Mouse (Mus musculus) liver, embryonic 11.5 days (tissue): ENCODE data around the gene Herc6. TPM values are rescaled to one million over a fixed set of nuclear protein-coding genes. Genes with fewer than 3 reads are reported as not detected.

Experiments used
- ATAC-seq: fragments of 200-750 bp; cut with Nextera tagmentation; replicated peaks from 2 replicates; pipeline ENCODE4 v1.8.0; 2017; ENCODE audit warnings: moderate number of reproducible peaks, mild to moderate bottlenecking, moderate TSS enrichment, moderate library complexity; ENCODE audit not compliant: low FRiP score
- DNase-seq: peaks from one replicate; pipeline ENCODE4 v3.0.0-alpha.2; 2017; ENCODE audit warnings: low spot score
- H3K27ac ChIP-seq: fragments of 300-500 bp; sonication (generic); 2 replicates; pipeline ENCODE4 v1.5.1; 2014; ENCODE audit warnings: mild to moderate bottlenecking, low read depth, low read length, control low read depth
- H3K27me3 ChIP-seq: fragments of 300-500 bp; sonication (generic); replicated peaks from 2 replicates; pipeline ENCODE4 v1.6.1; 2014; ENCODE audit warnings: low read length, mixed read lengths; ENCODE audit not compliant: control insufficient read depth, insufficient read depth
- H3K36me3 ChIP-seq: fragments of 300-500 bp; sonication (generic); 2 replicates; pipeline ENCODE4 v1.6.1; 2014; ENCODE audit warnings: mild to moderate bottlenecking, low read length, moderate library complexity, mixed read lengths; ENCODE audit not compliant: control insufficient read depth, insufficient read depth
- H3K4me1 ChIP-seq: fragments of 300-500 bp; sonication (generic); replicated peaks from 2 replicates; pipeline ENCODE4 v1.6.1; 2014; ENCODE audit warnings: low read length, mixed read lengths; ENCODE audit not compliant: control insufficient read depth, insufficient read depth
- H3K4me2 ChIP-seq: fragments of 300-500 bp; sonication (generic); 2 replicates; pipeline ENCODE4 v1.6.1; 2014; ENCODE audit warnings: mild to moderate bottlenecking, control low read depth, moderate library complexity
- H3K4me3 ChIP-seq: fragments of 300-500 bp; sonication (generic); 2 replicates; pipeline ENCODE4 v1.5.1; 2014; ENCODE audit warnings: low read depth, low read length, control low read depth
- H3K9ac ChIP-seq: fragments of 300-500 bp; sonication (generic); 2 replicates; pipeline ENCODE4 v1.6.1; 2014; ENCODE audit warnings: low read depth, low read length, control low read depth
- H3K9me3 ChIP-seq: fragments of 300-500 bp; sonication (generic); 2 replicates; pipeline ENCODE4 v1.6.1; 2016; ENCODE audit warnings: low read length, inconsistent platforms, mixed read lengths; ENCODE audit not compliant: control insufficient read depth
- WGBS: fragments of 180-500 bp; shearing (Covaris S2); extraction: QIAGEN DNeasy Blood & Tissue Kit; methylation state at CpG from one replicate; pipeline ENCODE4 v1.1.7; 2014; 5-methylcytosine and 5-hydroxymethylcytosine counted together
- polyA plus RNA-seq: library from polyadenylated mRNA; unstranded; fragments of >200 nt; fragmentation: Nextera tagmentation; extraction: Ambion mirVana; gene quantifications from 2 replicates; pipeline ENCODE4 v1.2.1, GENCODE M21; 2014

The Herc6 gene
- polyA plus RNA-seq = 4.6 and 5.2 TPM in 2 replicates

DNA sequence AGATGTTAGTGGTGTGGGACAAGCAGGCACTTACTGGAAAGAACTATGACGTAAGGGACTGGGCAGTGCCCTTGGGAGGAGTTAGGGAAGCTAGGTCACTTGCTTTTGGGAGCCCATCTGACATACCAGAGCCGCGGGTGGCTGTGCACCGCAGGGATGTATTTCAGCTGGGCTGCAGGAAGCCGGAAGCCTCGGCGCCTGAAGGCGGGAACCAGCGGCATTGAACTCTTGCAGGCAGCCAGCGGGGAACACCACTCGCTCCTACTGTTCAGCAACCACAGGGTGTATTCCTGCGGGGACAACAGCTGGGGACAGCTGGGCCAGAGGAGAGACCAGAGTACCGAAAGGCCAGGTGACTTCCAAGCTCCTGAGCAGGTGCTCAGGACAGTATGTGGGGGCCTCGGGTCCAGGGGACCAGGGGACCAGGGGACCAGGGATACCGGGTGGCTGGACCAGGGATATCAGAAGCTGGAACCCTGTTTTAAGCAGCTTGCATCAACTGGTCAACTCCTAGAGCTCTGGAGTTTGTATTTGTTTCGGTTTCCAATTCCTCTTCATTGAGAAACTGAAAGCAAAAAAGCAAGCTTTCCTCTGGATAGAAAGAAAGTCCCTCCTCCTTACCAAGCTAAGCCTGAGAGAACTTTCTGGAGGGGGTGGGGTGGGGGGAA lies at the start of gene Herc6:
TSS of gene Herc6 (plus strand) at position 120 of the 668 bp plus-strand sequence.
- no peaks in the 10 kb centered on the region for H3K4me1 ChIP-seq
- H3K9ac ChIP-seq = peak within 1 kb of the TSS; percentile 80
- H3K27ac ChIP-seq = no peak within 1 kb of the TSS
- H3K27me3 ChIP-seq = no peaks in the 10 kb centered on the region
- H3K4me2 ChIP-seq = peak within 1 kb of the TSS; percentile 72
- no peaks in the 10 kb centered on the region for H3K9me3 ChIP-seq
- ATAC-seq = peak; percentile 89
- H3K4me3 ChIP-seq = peak within 1 kb of the TSS; percentile 65
- peak; percentile 56 for DNase-seq
- H3K36me3 ChIP-seq = no peaks in the 10 kb centered on the region
- WGBS = 2% methylated on average over 16 of the region's 16 CpGs

GRCm38 (mm10) chr6:57531011-57531410 lies 49.8 kb upstream of the Herc6 start:
- Histone ChIP-seq H3K9me3 (no peaks in the 10 kb centered on the region), H3K36me3 (no peaks in the 10 kb centered on the region), H3K4me3 (no peak overlapping the region), H3K4me1 (no peaks in the 10 kb centered on the region; the same call in none of the 2 replicates), H3K27me3 (no peaks in the 10 kb centered on the region), H3K27ac (no peak overlapping the region), H3K4me2 (no peak overlapping the region), H3K9ac (no peak overlapping the region)
- 61% methylated on average over 4 of the region's 4 CpGs for WGBS
- ATAC-seq = no peak
- DNase-seq = no peak

DNA sequence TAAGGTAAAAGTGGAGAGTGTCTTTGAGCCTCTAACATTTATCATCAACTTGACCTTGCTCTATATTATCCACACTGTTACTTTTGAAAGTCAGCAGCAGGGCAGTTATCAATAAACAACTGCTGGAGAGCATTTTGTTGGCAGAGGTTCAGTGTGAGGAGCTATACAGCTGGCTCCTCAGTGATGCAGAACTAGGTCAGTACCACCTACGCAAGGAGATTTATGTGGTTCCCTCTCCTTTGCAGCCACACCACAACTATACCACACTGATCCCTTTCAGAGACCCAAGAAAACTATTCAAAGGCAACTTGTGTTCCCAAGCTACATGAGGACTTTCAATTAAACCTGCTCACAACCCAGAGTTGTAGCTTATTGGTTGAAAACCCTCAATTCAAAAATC lies 49.4 kb upstream of the Herc6 start:
- no peaks in the 10 kb centered on the region for H3K27me3 ChIP-seq
- no peak overlapping the region for H3K4me2 ChIP-seq
- WGBS = 76% methylated on average over 1 of the region's 1 CpGs
- no peak overlapping the region for H3K27ac ChIP-seq
- H3K4me1 ChIP-seq = no peaks in the 10 kb centered on the region; the same call in none of the 2 replicates
- H3K36me3 ChIP-seq = no peaks in the 10 kb centered on the region
- H3K9me3 ChIP-seq = no peaks in the 10 kb centered on the region
- ATAC-seq = no peak
- H3K9ac ChIP-seq = no peak overlapping the region
- DNase-seq = no peak
- H3K4me3 ChIP-seq = no peak overlapping the region

- 60% methylated on average over 1 of the region's 1 CpGs for WGBS
- no peak overlapping the region for H3K9ac ChIP-seq
- no peaks in the 10 kb centered on the region; the same call in none of the 2 replicates for H3K4me1 ChIP-seq
- no peak for ATAC-seq
- H3K27ac ChIP-seq = no peak overlapping the region
- DNase-seq = no peak
- H3K4me3 ChIP-seq = no peak overlapping the region
- H3K27me3 ChIP-seq = no peaks in the 10 kb centered on the region
- no peak overlapping the region for H3K4me2 ChIP-seq
- H3K36me3 ChIP-seq = no peaks in the 10 kb centered on the region
- no peaks in the 10 kb centered on the region for H3K9me3 ChIP-seq
These were observed 48.8 kb upstream of the Herc6 start for GRCm38 (mm10) chr6:57532022-57532421.

GRCm38 (mm10) chr6:57533410-57533809 lies 47.4 kb upstream of the Herc6 start:
- WGBS = 47% methylated on average over 2 of the region's 2 CpGs
- no peak overlapping the region for H3K4me3 ChIP-seq
- DNase-seq (no peak), ATAC-seq (no peak)
- no peak overlapping the region for H3K9ac ChIP-seq
- no peaks in the 10 kb centered on the region for H3K9me3 ChIP-seq
- H3K36me3 ChIP-seq = no peaks in the 10 kb centered on the region
- no peaks in the 10 kb centered on the region for H3K27me3 ChIP-seq
- H3K4me2 ChIP-seq = peak overlapping the region; percentile 76
- no peaks in the 10 kb centered on the region; the same call in none of the 2 replicates for H3K4me1 ChIP-seq
- no peak overlapping the region for H3K27ac ChIP-seq

- Histone ChIP-seq H3K4me1 (no peaks in the 10 kb centered on the region; the same call in none of the 2 replicates), H3K9me3 (no peaks in the 10 kb centered on the region), H3K27me3 (no peaks in the 10 kb centered on the region), H3K4me3 (peak overlapping the region; percentile 72), H3K36me3 (no peaks in the 10 kb centered on the region), H3K9ac (peak overlapping the region; percentile 59), H3K4me2 (peak overlapping the region; percentile 76), H3K27ac (no peak overlapping the region)
- WGBS = 9% methylated on average over 8 of the region's 8 CpGs
- DNase-seq = no peak
- no peak for ATAC-seq
These were observed 46.6 kb upstream of the Herc6 start for GRCm38 (mm10) chr6:57534231-57534610.

DNA sequence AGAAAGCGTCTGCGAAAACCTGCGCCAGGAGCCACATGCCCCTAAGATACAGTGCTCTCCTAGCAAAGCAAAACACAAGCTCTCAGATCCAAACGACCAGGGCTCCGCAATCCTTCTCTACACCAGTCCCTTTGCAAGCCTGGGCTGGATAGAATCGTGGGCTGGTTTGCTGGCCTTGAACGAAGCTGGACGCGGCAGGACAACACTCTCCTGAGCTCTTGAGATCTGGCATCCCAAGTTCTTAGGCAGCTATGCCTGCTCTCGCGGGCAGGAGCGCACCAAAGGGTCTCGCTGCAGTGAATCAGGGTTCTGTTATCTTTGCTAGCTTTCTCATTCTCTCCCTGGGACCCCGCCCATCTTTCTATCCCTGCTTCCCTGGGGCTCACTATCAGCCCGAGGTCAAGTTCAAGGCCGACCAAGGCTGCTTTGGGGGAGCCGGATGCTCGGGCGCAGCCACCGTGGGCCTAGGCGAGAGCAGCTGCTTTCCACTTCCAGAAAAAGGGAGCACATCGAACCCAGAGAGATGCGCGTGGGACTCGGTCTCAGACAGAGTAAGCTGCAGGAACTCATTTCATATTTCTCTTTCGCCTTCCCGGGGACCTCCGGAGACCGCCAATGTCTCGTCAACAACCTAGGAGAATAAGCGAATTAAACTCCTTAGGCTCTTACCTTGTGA lies 46.1 kb upstream of the Herc6 start:
- 2% methylated on average over 31 of the region's 31 CpGs for WGBS
- peak overlapping the region; percentile 76 for H3K4me2 ChIP-seq
- DNase-seq = peak; percentile 72
- no peaks in the 10 kb centered on the region for H3K36me3 ChIP-seq
- H3K27me3 ChIP-seq = no peaks in the 10 kb centered on the region
- H3K9ac ChIP-seq = peak overlapping the region; percentile 59
- no peaks in the 10 kb centered on the region; the same call in none of the 2 replicates for H3K4me1 ChIP-seq
- H3K9me3 ChIP-seq = no peaks in the 10 kb centered on the region
- ATAC-seq = peak; percentile 28
- H3K27ac ChIP-seq = peak overlapping the region; percentile 38; the same call in 1 of the 2 replicates
- H3K4me3 ChIP-seq = peak overlapping the region; percentile 72

DNA sequence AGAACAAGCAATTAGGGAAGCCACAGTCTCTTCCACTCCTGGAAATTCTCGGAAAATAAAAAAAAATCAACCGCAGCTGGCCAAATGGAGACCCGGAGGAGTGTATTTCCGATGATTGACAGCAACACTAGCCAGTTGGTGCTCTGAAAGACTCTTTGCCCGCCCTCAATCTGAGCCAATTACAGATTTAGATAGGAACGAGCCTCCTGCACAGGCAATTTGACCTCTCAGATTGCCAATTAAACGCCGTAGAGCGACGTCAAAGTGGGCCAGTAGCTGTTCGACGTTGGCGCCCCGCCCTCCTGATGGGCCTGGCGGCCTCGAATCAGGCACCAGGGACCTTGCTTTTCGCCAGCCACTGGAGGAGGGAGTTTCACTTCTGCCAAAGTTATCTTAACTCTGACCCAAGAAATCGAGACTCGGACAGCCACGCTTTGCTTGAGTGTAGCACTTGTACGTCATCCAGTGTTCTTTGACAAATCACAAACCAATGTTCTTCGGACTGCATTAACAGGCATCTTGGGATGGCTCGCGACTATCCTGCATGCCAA lies 45.3 kb upstream of the Herc6 start, which contains the start of gene Ppm1k:
TSS of gene Ppm1k (minus strand) at position 83 of the 551 bp plus-strand sequence.
- WGBS = under 1% methylated on average over 24 of the region's 24 CpGs
- DNase-seq (peak; percentile 87), ATAC-seq (peak; percentile 96)
- Histone ChIP-seq H3K4me1 (no peaks in the 10 kb centered on the region; the same call in none of the 2 replicates), H3K9ac (peak within 1 kb of the TSS; percentile 59), H3K36me3 (no peaks in the 10 kb centered on the region), H3K4me3 (peak within 1 kb of the TSS; percentile 72), H3K27me3 (no peaks in the 10 kb centered on the region), H3K4me2 (peak within 1 kb of the TSS; percentile 76), H3K9me3 (no peaks in the 10 kb centered on the region), H3K27ac (peak within 1 kb of the TSS; percentile 38; the same call in 1 of the 2 replicates)
